Mouse (Mus musculus): Measurements from ENCODE around the gene Gdpd4. TPM values are rescaled to one million over a fixed set of nuclear protein-coding genes. Genes with fewer than 3 reads are reported as not detected.

Gdpd4 gene
- polyA plus RNA-seq, 1 experiment from 2014 or later = not detected

DNA sequence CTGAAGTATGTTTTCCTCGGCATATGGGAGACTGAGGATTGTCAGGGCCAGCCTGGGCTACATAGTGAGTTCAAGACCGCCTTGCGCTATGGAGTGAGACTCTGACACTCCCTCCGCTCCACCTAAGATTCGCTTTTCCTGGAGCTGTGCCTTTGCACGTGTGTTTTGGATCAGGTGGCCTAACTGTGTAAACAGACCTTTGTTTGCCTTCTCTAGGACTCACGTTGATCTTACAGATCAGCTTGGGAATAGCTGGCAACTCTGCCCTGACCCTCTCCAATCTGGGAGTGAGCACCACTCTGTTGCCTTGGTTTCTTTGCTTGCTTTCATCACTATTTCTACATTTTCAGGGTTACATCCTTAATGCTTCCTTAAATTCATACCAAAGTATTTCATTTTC, 82.9 kb downstream of the Gdpd4 start:
- Histone ChIP-seq H3K9me3 (ENCODE audit: low read length) (no peaks in the 10 kb centered on the region), H3K27ac (ENCODE audit: low read length) (no peak overlapping the region), H3K36me3 (ENCODE audit: insufficient read depth, low read length) (no peaks in the 10 kb centered on the region), H3K4me2 (replicated peaks; ENCODE audit: low read depth, low read length) (no peak overlapping the region), H3K9ac (replicated peaks; ENCODE audit: low read depth) (no peak overlapping the region), H3K4me3 (ENCODE audit: low read depth, low read length) (no peak overlapping the region), H3K27me3 (replicated peaks; ENCODE audit: insufficient read depth, low read length) (no peaks in the 10 kb centered on the region), H3K4me1 (ENCODE audit: insufficient read depth, low read depth, low read length) (no peaks in the 10 kb centered on the region)
- 54% methylated on average over 7 of the region's 7 CpGs for WGBS
- ATAC-seq (peak; percentile 95), DNase-seq (ENCODE audit: low spot score) (peak; percentile 76)
- TF ChIP-seq CTCF (IDR thresholded peaks at IDR 0.05) (no peak), EP300 (IDR thresholded peaks at IDR 0.05) (peak; percentile 36; the same call in 1 of the 2 replicates)

DNA sequence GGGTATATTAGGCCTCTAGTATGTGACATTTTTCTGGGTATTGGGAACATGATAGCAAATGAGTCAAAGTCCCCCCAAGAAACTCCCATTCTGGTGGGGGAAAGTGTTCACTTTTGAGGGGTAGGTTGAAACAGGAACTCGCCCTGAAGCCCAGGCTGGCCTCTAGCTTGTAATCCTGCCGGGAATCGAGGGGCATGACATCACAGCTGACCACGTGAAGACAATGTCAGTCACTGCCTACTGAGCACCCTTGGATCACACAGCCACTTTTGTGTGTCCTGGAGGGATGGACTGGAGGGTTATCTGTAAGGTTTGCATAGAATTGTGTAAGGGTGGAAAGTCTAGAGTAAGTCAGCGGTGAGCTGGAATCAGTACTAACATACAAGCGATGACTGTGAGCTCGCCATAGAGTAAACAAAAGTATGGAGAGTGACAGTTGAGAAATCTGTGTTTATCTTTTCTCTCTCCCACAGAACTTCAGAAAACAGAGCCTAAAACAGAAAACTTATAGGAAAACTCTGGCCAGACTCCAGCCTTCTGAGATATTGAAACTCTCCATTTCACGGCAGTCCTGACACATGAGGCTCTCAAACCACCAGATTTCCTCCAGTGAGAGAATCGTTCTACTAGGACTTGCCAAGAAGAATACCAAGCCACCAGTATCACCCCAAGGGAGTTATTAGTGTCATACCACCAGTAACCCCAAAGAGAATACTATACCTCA, 128.5 kb downstream of the Gdpd4 start:
- Histone ChIP-seq H3K4me2 (replicated peaks; ENCODE audit: low read depth, low read length) (no peak overlapping the region), H3K27ac (ENCODE audit: low read length) (no peak overlapping the region)

DNA sequence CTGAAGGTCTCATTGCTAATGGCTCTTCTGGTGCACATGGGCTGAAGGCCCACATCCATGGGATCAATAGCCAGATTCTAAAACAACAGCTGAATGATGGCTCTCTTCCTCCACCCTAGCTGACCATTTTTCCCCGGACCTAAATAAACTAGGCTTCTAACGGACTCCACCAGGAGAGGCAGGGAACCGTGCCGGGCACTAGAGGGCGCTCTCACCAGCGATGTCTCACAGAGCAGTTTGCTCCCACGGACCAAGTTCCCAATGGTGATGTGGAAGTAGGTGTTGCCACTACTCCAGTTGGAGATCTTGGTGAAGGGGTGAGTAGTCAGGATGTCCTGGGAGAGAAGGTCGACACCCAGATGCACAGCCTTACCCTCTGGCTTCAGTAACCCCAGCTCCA, 132.2 kb downstream of the Gdpd4 start:
- ATAC-seq (no peak), DNase-seq (ENCODE audit: low spot score) (peak; percentile 65)
- H3K4me2 ChIP-seq (replicated peaks; ENCODE audit: low read depth, low read length) = no peak overlapping the region
- no peak overlapping the region for H3K9ac ChIP-seq (replicated peaks; ENCODE audit: low read depth)
- no peak overlapping the region for H3K27ac ChIP-seq (ENCODE audit: low read length)
- H3K9me3 ChIP-seq (ENCODE audit: low read length) = no peaks in the 10 kb centered on the region
- no peak for TF ChIP-seq EP300 (IDR thresholded peaks at IDR 0.05)
- TF ChIP-seq CTCF (IDR thresholded peaks at IDR 0.05) = peak; percentile 83
- WGBS = 20% methylated on average over 8 of the region's 8 CpGs
- no peaks in the 10 kb centered on the region for H3K4me1 ChIP-seq (ENCODE audit: insufficient read depth, low read depth, low read length)
- H3K36me3 ChIP-seq (ENCODE audit: insufficient read depth, low read length) = no peaks in the 10 kb centered on the region
- no peaks in the 10 kb centered on the region for H3K27me3 ChIP-seq (replicated peaks; ENCODE audit: insufficient read depth, low read length)
- no peak overlapping the region for H3K4me3 ChIP-seq (ENCODE audit: low read depth, low read length)

More for the DNA sequence above, 128.5 kb downstream of the Gdpd4 start:
- DNase-seq (ENCODE audit: low spot score) (peak; percentile 17), ATAC-seq (no peak)
- TF ChIP-seq CTCF (IDR thresholded peaks at IDR 0.05) (no peak), EP300 (IDR thresholded peaks at IDR 0.05) (no peak)
- Histone ChIP-seq H3K9ac (replicated peaks; ENCODE audit: low read depth) (no peak overlapping the region), H3K36me3 (ENCODE audit: insufficient read depth, low read length) (no peaks in the 10 kb centered on the region), H3K4me3 (ENCODE audit: low read depth, low read length) (no peak overlapping the region), H3K9me3 (ENCODE audit: low read length) (no peaks in the 10 kb centered on the region), H3K27me3 (replicated peaks; ENCODE audit: insufficient read depth, low read length) (no peaks in the 10 kb centered on the region), H3K4me1 (ENCODE audit: insufficient read depth, low read depth, low read length) (no peaks in the 10 kb centered on the region)
- 39% methylated on average over 9 of the region's 9 CpGs for WGBS

DNA sequence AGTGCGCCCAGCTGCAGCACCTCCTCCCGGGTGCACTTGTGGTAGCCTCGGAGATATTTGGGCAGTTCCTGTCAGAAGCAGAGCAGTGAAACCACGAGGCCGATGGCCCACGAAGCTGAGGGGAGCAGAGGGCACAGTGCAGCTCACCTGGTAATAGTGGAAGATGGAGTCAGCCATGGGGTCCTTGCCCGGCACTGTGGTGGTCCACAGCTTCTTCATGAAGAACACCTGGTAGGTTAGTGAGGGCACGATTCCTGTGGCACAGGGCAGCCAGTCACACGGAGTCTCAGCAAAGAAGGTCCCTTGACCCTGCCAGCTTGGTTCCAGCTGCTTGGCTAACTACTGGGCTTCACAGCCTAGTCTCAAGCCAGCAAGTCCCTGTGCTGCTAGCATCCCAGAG, 134.7 kb downstream of the Gdpd4 start:
- no peak overlapping the region for H3K4me2 ChIP-seq (replicated peaks; ENCODE audit: low read depth, low read length)
- no peak for DNase-seq (ENCODE audit: low spot score)
- no peak overlapping the region for H3K9ac ChIP-seq (replicated peaks; ENCODE audit: low read depth)
- H3K27ac ChIP-seq (ENCODE audit: low read length) = no peak overlapping the region
- no peaks in the 10 kb centered on the region for H3K36me3 ChIP-seq (ENCODE audit: insufficient read depth, low read length)
- no peaks in the 10 kb centered on the region for H3K9me3 ChIP-seq (ENCODE audit: low read length)
- no peak overlapping the region for H3K4me3 ChIP-seq (ENCODE audit: low read depth, low read length)
- H3K27me3 ChIP-seq (replicated peaks; ENCODE audit: insufficient read depth, low read length) = no peaks in the 10 kb centered on the region
- TF ChIP-seq EP300 (IDR thresholded peaks at IDR 0.05) (no peak), CTCF (IDR thresholded peaks at IDR 0.05) (no peak)
- no peaks in the 10 kb centered on the region for H3K4me1 ChIP-seq (ENCODE audit: insufficient read depth, low read depth, low read length)
- no peak for ATAC-seq
- WGBS = 89% methylated on average over 9 of the region's 9 CpGs

DNA sequence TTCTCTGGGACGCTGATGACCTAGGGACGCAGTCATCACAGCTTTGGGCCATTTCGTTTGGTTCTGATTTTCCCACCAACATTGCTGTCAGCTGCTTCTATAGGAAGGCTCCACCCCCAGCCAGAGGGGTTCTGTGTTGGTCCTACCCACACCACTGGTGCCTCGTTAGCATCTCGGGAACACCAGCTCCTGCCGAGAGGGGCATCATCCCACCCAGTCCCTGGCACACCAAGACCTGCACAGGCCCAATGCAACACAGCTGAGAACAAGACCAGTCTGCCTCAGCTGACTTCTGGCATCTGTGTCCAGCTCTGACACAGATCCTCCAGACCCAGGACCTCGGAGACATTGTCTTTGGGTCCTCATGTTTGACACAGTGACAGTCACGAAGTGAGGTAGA, 135.2 kb downstream of the Gdpd4 start:
- no peak overlapping the region for H3K4me3 ChIP-seq (ENCODE audit: low read depth, low read length)
- H3K9me3 ChIP-seq (ENCODE audit: low read length) = no peaks in the 10 kb centered on the region
- H3K27me3 ChIP-seq (replicated peaks; ENCODE audit: insufficient read depth, low read length) = no peaks in the 10 kb centered on the region
- ATAC-seq (no peak), DNase-seq (ENCODE audit: low spot score) (no peak)
- TF ChIP-seq EP300 (IDR thresholded peaks at IDR 0.05) (no peak), CTCF (IDR thresholded peaks at IDR 0.05) (no peak)
- H3K4me2 ChIP-seq (replicated peaks; ENCODE audit: low read depth, low read length) = no peak overlapping the region
- H3K36me3 ChIP-seq (ENCODE audit: insufficient read depth, low read length) = no peaks in the 10 kb centered on the region
- no peaks in the 10 kb centered on the region for H3K4me1 ChIP-seq (ENCODE audit: insufficient read depth, low read depth, low read length)
- 89% methylated on average over 8 of the region's 8 CpGs for WGBS
- no peak overlapping the region for H3K9ac ChIP-seq (replicated peaks; ENCODE audit: low read depth)
- no peak overlapping the region for H3K27ac ChIP-seq (ENCODE audit: low read length)

DNA sequence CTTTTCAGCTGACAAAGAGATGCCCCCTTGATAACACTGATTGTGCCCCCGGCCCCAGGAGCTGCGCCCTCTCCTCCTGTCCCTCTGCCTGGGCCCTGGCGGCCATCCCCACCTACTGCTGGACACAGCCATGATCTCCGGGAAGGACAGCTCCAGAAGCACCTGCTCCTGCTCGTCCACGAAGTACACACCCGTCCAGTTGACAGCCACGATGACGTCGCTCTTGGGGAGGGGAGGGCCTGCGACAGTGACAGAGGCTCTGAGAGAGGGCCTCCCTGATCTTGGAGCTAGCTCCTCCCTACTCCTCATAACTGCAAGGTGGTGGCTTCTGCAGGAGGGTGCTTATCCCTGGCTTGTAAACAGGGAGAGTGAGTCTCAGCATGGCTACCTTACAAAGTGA, 146.5 kb downstream of the Gdpd4 start:
- Histone ChIP-seq H3K9me3 (ENCODE audit: low read length) (no peaks in the 10 kb centered on the region), H3K36me3 (ENCODE audit: insufficient read depth, low read length) (no peaks in the 10 kb centered on the region)
- 69% methylated on average over 11 of the region's 11 CpGs for WGBS

More for the DNA sequence above, 146.5 kb downstream of the Gdpd4 start:
- Histone ChIP-seq H3K27ac (ENCODE audit: low read length) (no peak overlapping the region), H3K9ac (replicated peaks; ENCODE audit: low read depth) (no peak overlapping the region), H3K27me3 (replicated peaks; ENCODE audit: insufficient read depth, low read length) (no peaks in the 10 kb centered on the region), H3K4me1 (ENCODE audit: insufficient read depth, low read depth, low read length) (no peaks in the 10 kb centered on the region), H3K4me2 (replicated peaks; ENCODE audit: low read depth, low read length) (no peak overlapping the region), H3K4me3 (ENCODE audit: low read depth, low read length) (no peak overlapping the region)
- ATAC-seq = no peak
- DNase-seq (ENCODE audit: low spot score) = no peak
- TF ChIP-seq CTCF (IDR thresholded peaks at IDR 0.05) (no peak), EP300 (IDR thresholded peaks at IDR 0.05) (no peak)
